In the genomic region with DNA sequence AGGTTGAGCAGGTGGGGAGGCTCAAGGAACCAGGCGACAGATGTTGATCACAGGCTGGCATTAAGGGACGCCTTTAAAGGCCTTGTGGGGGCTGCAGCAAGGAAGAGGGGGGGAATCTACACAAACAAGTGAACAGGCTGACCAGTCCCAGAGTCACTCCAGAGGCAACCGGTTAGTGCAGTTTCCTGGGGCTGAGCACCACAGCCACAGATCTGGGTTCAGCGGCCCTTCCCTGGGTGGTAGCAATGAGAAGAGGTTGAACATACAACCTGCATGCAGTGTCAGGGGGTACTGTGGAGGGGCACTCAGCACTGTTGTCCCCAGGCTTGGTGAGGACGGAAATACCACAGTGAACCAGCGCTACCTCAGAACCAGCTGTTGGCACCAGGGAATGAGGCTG, we compare ENCODE assay signal across 23 mouse cellular contexts. TPM values are rescaled to one million over a fixed set of nuclear protein-coding genes. Genes with fewer than 3 reads are reported as not detected.
"Had no signal": no experiment of that assay in that cellular context is flagged by ENCODE, and none has a peak within 500 bp of the region (broad histone marks: within the 10 kb centered on the region; RNA-seq: fewer than 3 reads in every experiment).

No protein-coding gene starts in this region.

- H3K9me3 ChIP-seq: hindbrain, embryonic 15.5 days; limb, embryonic 12.5 days; liver, embryonic 13.5 days; midbrain, embryonic 10.5 days; neural tube, embryonic 12.5 days had no signal

- H3K4me2 ChIP-seq: hindbrain, embryonic 15.5 days; limb, embryonic 12.5 days; liver, embryonic 13.5 days; lung, embryonic 14.5 days; neural tube, embryonic 12.5 days had no signal

- H3K4me3 ChIP-seq: hindbrain, embryonic 15.5 days; limb, embryonic 12.5 days; liver, embryonic 13.5 days; midbrain, embryonic 10.5 days; neural tube, embryonic 12.5 days had no signal

- DNase-seq: kidney, adult 8-10 months; kidney, postnatal 25 days; layer of hippocampus, adult 9-11 months; layer of hippocampus, postnatal 36 days; liver, embryonic 13.5 days; lung, embryonic 14.5 days; lung, postnatal 10 days; lung, postnatal 4 days; midbrain, embryonic 14.5 days; retina, postnatal 1 day; right cerebral cortex, postnatal 4 days; thymus, adult 2 months; thymus, postnatal 25 days had no signal

- H3K27ac ChIP-seq: hindbrain, embryonic 15.5 days; limb, embryonic 12.5 days; midbrain, embryonic 10.5 days; neural tube, embryonic 12.5 days had no signal

- H3K9ac ChIP-seq: hindbrain, embryonic 15.5 days; limb, embryonic 12.5 days; liver, embryonic 13.5 days; lung, embryonic 14.5 days; neural tube, embryonic 12.5 days had no signal

- H3K27me3 ChIP-seq: hindbrain, embryonic 15.5 days; limb, embryonic 12.5 days; neural tube, embryonic 12.5 days had no signal

RNA-seq across cellular contexts. Expression of a gene that starts 7.0 kb away (rescaled TPM):
- total RNA-seq: layer of hippocampus, adult 18-20 months; layer of hippocampus, postnatal 36 days; left cerebral cortex, postnatal 25 days; megakaryocyte, adult 5-6 weeks; neutrophil, adult 5-6 weeks had no signal
- polyA plus RNA-seq: hindbrain, embryonic 15.5 days; limb, embryonic 12.5 days; lung, embryonic 14.5 days; midbrain, embryonic 14.5 days; neural tube, embryonic 12.5 days; spleen, adult 2 months had no signal

RNA-seq across cellular contexts. Expression of a gene that starts 28.9 kb away (rescaled TPM):
- total RNA-seq: layer of hippocampus, adult 18-20 months; layer of hippocampus, postnatal 36 days; left cerebral cortex, adult 8-10 months; left cerebral cortex, postnatal 25 days had no signal
- polyA plus RNA-seq: limb, embryonic 12.5 days; liver, embryonic 13.5 days; midbrain, embryonic 14.5 days had no signal
